Mouse (Mus musculus) bone marrow, adult 2 months (tissue): ENCODE results near the gene Nbeal1.

ENCODE experiments used
- CTCF ChIP-seq: fragments of 200-500 bp; IDR thresholded peaks from 2 replicates; pipeline ENCODE4 v1.5.1; 2011; ENCODE audit warnings: low read length, control low read depth; ENCODE audit not compliant: control insufficient read depth, insufficient read depth
- POLR2A ChIP-seq: fragments of 200-500 bp; IDR thresholded peaks from 2 replicates; pipeline ENCODE4 v1.6.1; 2011; ENCODE audit warnings: low read depth, mild to moderate bottlenecking, control low read depth, low read length, borderline replicate concordance; ENCODE audit not compliant: control insufficient read depth

GRCm38 (mm10) chr1:60156651-60157050 is 23.7 kb upstream of the Nbeal1 start:
- TF ChIP-seq POLR2A (no peak), CTCF (no peak)
